Mouse (Mus musculus) MEL (cell line): ENCODE data around the gene Gpcpd1.

Source experiments
- CTCF ChIP-seq, 3 experiments: IDR thresholded peaks in 2 of 3; conservative IDR thresholded peaks in 1 of 3; 2 replicates each; pipeline ENCODE4 v1.5.1; 2011 to 2012; ENCODE audit warnings: low read length in 3 of 3, low read depth in 2 of 3, mild to moderate bottlenecking in 2 of 3, improper control_type of control experiment in 1 of 3, inconsistent platforms in 1 of 3, mixed read lengths in 1 of 3, moderate library complexity in 1 of 3; ENCODE audit not compliant: control insufficient read depth in 1 of 3, insufficient read depth in 1 of 3, poor library complexity in 1 of 3, severe bottlenecking in 1 of 3
- EP300 ChIP-seq, 2 experiments: IDR thresholded peaks; 2 replicates each; pipeline ENCODE4 v1.6.1; 2011; ENCODE audit warnings: improper control_type of control experiment in 2 of 2, low read length in 2 of 2, low read depth in 1 of 2, mild to moderate bottlenecking in 1 of 2
- NRF1 ChIP-seq: IDR thresholded peaks from 2 replicates; pipeline ENCODE4 v1.6.1; 2014; ENCODE audit warnings: low read depth, mild to moderate bottlenecking, inconsistent platforms, low read length, improper control_type of control experiment, moderate library complexity; ENCODE audit not compliant: poor library complexity, insufficient read depth, severe bottlenecking
- POLR2A ChIP-seq, 2 experiments: IDR thresholded peaks; 2 replicates each; pipeline ENCODE4 v1.6.1; 2011 to 2012; ENCODE audit warnings: low read length in 2 of 2, mild to moderate bottlenecking in 2 of 2, control low read depth in 1 of 2, improper control_type of control experiment in 1 of 2, low read depth in 1 of 2, moderate library complexity in 1 of 2; ENCODE audit not compliant: control insufficient read depth in 1 of 2, insufficient read depth in 1 of 2, poor library complexity in 1 of 2
- POLR2AphosphoS5 ChIP-seq: IDR thresholded peaks from 2 replicates; pipeline ENCODE4 v1.6.1; 2012; ENCODE audit warnings: low read depth, borderline replicate concordance, mild to moderate bottlenecking, inconsistent platforms, low read length, moderate library complexity, mixed read lengths
- TCF12 ChIP-seq: IDR thresholded peaks from 2 replicates; pipeline ENCODE4 v1.6.1; 2014; ENCODE audit warnings: low read depth, mild to moderate bottlenecking, inconsistent platforms, low read length, improper control_type of control experiment, moderate library complexity
- ZC3H11A ChIP-seq: IDR thresholded peaks from 2 replicates; pipeline ENCODE4 v1.6.1; 2012; ENCODE audit warnings: low read depth, mild to moderate bottlenecking, inconsistent platforms, low read length, improper control_type of control experiment
- ZKSCAN1 ChIP-seq: IDR thresholded peaks from 2 replicates; pipeline ENCODE4 v1.6.1; 2012; ENCODE audit warnings: low read depth, mild to moderate bottlenecking, inconsistent platforms, low read length, improper control_type of control experiment, moderate library complexity
- ZNF384 ChIP-seq: IDR thresholded peaks from 2 replicates; pipeline ENCODE4 v1.6.1; 2012; ENCODE audit warnings: low read depth, mild to moderate bottlenecking, inconsistent platforms, low read length, improper control_type of control experiment

DNA sequence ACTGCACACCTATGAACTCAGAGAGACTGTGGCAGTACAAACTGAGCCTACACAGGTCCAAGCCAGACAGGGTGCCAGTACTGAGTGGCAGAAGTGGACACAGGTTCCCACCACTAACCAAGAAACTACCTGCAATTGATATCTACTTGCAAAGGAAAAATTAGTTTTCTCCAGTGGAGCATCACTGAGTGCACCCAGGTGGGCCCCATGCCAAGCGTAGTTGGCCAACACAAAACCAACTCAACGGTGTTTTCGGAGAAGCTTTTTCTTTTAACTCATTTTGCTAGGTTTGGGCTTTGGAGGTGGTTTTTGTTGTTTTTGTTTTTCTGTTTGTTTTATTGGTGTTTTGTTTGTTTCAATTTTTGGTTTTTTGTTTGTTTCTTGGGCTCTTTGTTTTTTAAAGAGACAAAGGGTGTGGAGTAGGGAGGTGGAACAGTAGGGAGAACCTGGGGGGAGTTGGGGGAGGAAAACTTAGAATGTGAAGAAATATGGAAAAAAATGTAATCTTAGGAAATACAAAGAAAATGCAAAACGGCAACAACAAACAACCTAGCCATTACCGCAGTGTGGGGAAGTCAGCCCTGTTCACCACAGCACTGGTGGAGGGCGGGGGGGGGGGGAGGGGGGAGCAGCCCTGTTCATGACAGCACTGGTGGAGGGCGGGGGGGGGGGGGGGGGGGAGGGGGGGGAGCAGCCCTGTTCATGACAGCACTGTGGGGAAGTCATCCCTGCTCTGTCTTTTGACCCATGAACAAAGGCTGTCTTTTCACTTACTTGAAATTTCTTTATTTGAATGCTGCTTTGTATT, 76.3 kb downstream of the Gpcpd1 start:
- no peak for TF ChIP-seq ZNF384
- no peak for TF ChIP-seq POLR2A (IDR thresholded peaks at IDR 0.05; ENCODE audit: control insufficient read depth in 1 of 2, insufficient read depth in 1 of 2, low read depth in 1 of 2, low read length in 2 of 2, poor library complexity in 1 of 2)
- no peak for TF ChIP-seq CTCF (IDR thresholded peaks at IDR 0.05 in 2 of 3, conservative IDR thresholded peaks at IDR 0.05 in 1 of 3; ENCODE audit: control insufficient read depth in 1 of 3, insufficient read depth in 1 of 3, low read depth in 2 of 3, low read length in 3 of 3, poor library complexity in 1 of 3, severe bottlenecking in 1 of 3)
- no peak for TF ChIP-seq ZC3H11A
- no peak for TF ChIP-seq TCF12
- TF ChIP-seq EP300 (IDR thresholded peaks at IDR 0.05; ENCODE audit: low read depth in 1 of 2, low read length in 2 of 2), result no peak
- no peak for TF ChIP-seq POLR2AphosphoS5
- TF ChIP-seq ZKSCAN1, result no peak
- TF ChIP-seq NRF1, result no peak
